Mouse (Mus musculus): ENCODE data around the gene Cnr1. TPM values are rescaled to one million over a fixed set of nuclear protein-coding genes. Genes with fewer than 3 reads are reported as not detected.

Cnr1 gene
- total RNA-seq (2015): not detected in 2 replicates
- not detected in 2 replicates for total RNA-seq (2017)

DNA sequence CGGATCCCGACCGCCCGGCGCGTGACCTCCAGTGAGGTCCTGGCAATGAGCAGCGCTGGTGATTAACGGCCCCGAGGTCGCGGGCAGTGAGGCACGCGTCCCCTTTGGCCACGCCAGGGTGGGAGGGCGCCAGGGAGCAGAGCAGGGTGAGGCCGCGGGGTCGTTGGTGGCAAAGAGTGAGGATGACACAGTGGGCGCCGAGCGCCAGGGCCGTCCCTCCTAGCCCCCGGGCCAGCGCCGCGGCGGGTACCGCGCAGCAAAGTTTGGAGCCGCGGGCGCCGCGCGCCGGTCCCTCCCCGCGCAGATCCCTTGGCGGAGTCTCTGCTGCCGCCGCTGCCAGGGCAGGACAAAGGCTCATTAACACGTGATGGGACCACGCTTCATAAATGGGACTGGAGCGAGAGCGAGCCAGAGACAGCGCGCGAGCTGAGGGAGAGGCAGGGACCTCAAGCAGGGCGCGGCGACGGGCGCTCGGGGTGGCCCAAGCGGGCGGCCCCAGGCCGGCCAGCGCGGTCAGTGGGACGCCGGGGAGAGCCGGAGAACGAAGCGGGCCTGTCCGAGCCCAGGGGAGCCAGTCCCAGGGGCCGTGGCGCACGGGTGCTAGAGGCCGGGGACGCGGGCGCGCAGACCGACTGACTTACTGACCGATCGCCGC, at the start of gene Cnr1:
Gene Cnr1 (plus strand): TSS at position 360 of the 655 bp plus-strand sequence.
- no peak for ATAC-seq (ENCODE audit: poor library complexity, severe bottlenecking)

GRCm38 (mm10) chr4:33879944-33880343, 44.4 kb upstream of the Cnr1 start:
- no peak for ATAC-seq (ENCODE audit: poor library complexity, severe bottlenecking)

GRCm38 (mm10) chr4:33886026-33886425, 38.4 kb upstream of the Cnr1 start:
- ATAC-seq (ENCODE audit: poor library complexity, severe bottlenecking): no peak

DNA sequence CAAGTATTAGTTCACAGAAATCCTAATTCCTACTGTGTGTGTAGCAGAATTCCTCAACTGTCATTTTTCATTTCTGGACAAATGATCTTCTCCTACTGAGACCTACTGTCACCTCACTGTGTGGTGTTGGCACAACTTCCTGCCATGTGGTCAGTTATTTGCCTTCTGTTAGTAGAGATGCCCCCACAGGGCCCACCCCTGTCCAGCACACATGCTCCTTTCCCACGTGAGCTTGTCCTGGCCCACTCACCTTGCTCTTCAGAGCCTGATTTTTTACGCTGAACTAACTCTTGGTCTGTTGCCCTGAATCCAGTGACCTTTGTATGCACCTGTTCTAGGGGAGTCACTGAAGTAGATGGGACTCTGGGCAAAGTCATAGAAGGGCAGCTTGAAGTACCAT, 34.4 kb upstream of the Cnr1 start:
- no peak for ATAC-seq (ENCODE audit: poor library complexity, severe bottlenecking)

DNA sequence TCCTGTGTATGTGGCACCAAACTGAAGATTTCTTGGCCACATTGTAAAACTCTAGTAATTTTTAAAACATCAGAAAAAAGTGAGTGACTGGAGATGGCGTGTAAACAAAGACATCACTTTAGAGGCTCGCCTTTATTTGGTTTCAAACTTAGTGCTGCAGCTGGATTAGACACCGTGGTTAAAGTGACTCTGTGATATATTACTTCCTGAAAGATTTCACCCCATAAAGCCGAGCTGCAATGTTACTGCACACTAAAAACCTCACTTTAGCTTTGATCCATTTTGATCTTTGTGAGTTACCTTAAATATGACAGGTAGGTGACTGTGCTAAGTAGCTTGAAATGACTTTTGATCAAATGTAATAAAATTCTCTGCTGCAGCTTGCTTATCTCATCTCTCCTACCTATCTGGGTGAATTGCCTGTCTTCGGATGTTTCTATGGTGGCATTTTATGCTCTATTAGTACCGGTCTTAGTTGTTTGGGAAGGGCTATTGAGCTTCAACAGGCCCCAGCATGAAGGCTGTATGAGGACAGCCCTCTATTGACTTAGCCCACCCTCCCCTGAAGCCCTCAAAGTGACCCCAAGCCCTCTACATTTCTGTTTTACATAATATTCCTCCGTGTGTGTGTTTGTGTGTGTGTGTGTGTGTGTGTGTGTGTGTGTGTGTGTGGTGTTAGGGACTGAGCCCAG, 32.1 kb upstream of the Cnr1 start:
- ATAC-seq (ENCODE audit: poor library complexity, severe bottlenecking): no peak

- no peak for ATAC-seq (ENCODE audit: poor library complexity, severe bottlenecking)
Observed at GRCm38 (mm10) chr4:33893841-33894240, 30.6 kb upstream of the Cnr1 start.

DNA sequence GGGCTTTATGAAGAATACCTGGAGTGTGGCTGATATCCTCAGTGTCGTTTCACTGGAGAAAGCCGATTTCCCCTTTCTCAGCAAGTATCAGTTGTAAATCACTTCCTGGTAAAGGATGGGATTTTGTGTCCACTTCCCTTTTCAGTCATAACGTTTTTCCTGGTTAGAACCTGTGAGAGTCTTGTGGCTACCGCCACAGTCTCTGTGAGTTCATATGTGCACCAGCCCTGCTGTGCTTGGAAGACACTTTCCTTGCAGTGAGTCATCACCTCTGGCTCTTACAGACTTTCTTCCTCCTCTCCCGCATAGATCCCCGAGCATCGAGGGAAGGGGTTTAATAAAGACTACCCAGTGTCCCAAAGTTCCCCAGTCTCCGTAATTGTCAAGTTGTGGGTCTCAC, 29.3 kb upstream of the Cnr1 start:
- ATAC-seq (ENCODE audit: poor library complexity, severe bottlenecking): no peak

- no peak for ATAC-seq (ENCODE audit: poor library complexity, severe bottlenecking)
Observed at GRCm38 (mm10) chr4:33895491-33895890, 28.9 kb upstream of the Cnr1 start.

DNA sequence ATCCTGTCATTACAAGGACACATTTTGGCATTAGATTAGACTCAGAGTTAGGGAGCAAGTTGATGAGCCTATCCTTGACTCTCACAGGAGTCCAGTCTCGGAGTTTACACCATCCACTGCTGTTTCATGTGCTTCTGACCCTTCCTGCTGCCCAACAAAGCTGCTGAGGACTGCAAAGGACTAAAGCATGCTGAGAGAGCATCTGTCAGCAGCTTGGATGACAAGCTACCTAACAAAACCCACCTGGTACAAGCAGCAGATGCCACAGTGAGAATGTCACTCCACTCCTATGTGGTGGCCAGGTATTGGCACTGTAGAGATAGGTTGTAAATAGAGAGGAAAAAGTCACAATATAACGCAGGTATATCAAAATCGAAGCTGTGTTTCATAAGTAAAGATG, 22.7 kb upstream of the Cnr1 start:
- no peak for ATAC-seq (ENCODE audit: poor library complexity, severe bottlenecking)

- ATAC-seq (ENCODE audit: poor library complexity, severe bottlenecking): no peak
Observed at GRCm38 (mm10) chr4:33903812-33904340, 20.5 kb upstream of the Cnr1 start.

GRCm38 (mm10) chr4:33904826-33905225, 19.6 kb upstream of the Cnr1 start:
- no peak for ATAC-seq (ENCODE audit: poor library complexity, severe bottlenecking)

- no peak for ATAC-seq (ENCODE audit: poor library complexity, severe bottlenecking)
Observed at GRCm38 (mm10) chr4:33908786-33909185, 15.6 kb upstream of the Cnr1 start.

DNA sequence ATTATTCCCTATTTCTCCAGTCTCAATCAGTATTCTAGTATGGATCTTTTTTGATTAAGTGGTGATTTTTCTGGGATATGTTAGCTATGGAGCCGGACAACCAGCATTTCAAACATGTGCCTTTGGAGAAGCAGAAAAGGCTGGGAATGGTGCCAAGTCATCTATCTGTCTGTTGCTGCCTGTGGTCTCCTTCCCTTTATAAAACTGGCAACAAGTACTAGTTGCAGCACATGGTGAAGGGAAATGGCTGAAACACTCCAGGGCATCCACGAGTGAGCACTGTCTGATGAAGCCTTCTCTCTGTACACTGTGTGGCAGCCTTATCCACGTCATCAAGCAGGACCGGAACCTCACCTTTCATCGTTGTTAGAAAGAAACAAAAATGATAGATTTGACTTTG, 8.7 kb upstream of the Cnr1 start:
- no peak for ATAC-seq (ENCODE audit: poor library complexity, severe bottlenecking)

GRCm38 (mm10) chr4:33920807-33921206, 3.6 kb upstream of the Cnr1 start:
- no peak for ATAC-seq (ENCODE audit: poor library complexity, severe bottlenecking)

DNA sequence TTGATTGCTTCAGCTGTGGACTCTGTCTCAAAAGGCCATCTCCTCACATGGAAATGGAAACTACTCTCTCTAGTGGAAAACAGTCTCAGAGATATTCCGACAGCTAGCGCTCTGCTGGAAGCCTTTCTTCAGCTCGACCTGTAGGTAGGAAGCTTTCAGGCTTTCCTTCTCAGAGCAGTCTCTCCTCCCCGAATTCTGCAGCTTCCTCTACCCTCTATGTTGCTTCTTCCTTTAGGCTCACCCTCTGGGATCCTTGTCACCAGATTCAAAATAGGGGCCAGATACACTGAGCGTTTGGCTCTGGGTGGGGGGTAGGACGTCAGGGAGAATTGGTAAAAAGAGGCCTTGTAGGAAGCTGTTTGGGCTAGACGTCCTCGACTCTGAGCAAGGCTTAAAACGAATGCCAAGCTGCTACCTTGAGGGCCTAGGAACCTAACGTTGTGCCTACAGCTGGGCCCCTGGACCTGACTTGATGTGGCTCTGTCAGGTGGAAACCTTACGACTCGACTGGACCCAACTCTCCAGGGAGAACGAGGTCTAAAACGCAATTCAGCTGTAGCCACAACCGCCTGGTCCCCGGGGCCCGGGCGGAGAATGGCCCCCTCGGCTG, 1.1 kb upstream of the Cnr1 start:
- ATAC-seq (ENCODE audit: poor library complexity, severe bottlenecking): no peak

GRCm38 (mm10) chr4:33923761-33924233, 596 bp upstream of the Cnr1 start:
- no peak for ATAC-seq (ENCODE audit: poor library complexity, severe bottlenecking)

GRCm38 (mm10) chr4:33924889-33925245, 474 bp downstream of the Cnr1 start:
- no peak for ATAC-seq (ENCODE audit: poor library complexity, severe bottlenecking)

DNA sequence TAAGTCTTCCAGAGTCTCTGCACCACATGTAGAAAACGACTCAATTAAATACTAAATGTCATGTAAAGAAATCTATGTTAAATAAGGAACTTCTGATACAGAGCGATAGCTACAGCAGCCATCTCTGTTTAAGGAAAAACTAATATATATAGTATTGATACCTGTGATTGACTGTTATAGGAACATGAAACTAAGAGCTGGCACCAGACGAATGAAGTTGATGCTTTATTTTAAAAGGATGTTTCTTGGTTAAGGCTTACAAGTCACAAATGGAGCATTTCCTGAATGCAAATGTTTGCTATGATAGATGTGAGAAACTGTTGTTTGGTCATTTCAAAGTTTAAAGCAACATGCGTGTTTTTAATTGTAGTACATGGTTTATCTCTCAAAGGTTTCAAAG, 1.1 kb downstream of the Cnr1 start:
- no peak for ATAC-seq (ENCODE audit: poor library complexity, severe bottlenecking)

GRCm38 (mm10) chr4:33926010-33926409, 1.6 kb downstream of the Cnr1 start:
- no peak for ATAC-seq (ENCODE audit: poor library complexity, severe bottlenecking)

DNA sequence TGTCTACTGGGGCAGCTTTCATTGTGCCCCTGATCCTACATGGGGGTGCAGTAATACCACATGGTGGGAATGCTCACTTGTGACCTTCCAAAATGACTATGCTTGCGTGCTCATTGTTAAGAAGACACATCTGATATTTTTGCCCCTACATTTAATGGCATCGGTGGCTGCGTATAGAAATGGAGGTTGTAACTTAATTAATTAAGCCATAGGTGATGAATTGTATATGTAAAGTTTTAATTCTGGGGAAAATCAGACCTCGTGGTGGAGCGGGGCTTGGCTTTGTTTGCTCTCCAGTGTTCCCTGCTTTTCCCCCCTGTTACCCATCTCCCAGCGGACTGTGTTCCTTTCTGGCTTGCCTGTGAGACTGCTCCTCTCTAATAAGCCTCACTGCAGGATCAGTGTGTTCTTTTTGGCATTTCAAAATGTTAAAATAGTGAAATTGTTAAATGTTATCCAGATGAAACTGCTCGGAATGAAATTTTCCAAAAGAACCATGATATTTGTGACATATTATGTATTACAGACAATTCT, 2.4 kb downstream of the Cnr1 start:
- ATAC-seq (ENCODE audit: poor library complexity, severe bottlenecking): no peak

- ATAC-seq (ENCODE audit: poor library complexity, severe bottlenecking): no peak
Observed at GRCm38 (mm10) chr4:33927644-33928043, 3.3 kb downstream of the Cnr1 start.

DNA sequence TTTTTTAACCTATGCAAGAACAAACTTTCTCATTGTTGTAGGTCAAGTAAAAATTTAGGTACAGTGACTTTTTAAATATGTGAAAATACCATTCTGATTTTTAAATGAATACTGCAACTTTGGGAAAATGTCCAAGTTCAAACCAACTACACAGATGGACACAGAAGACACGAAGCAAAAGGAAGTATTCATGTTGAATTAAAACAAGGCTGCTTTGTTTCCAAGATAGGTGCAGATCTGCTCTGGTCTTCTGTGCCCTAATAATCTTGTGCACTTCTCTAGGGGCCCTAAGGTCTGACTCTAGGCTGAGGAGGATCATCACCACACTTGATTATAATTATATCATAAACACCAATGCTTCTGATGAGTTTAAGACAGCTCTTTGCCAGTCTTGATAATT, 4.1 kb downstream of the Cnr1 start:
- no peak for ATAC-seq (ENCODE audit: poor library complexity, severe bottlenecking)

All from megakaryocyte, adult 5-6 weeks (primary cell).